Mouse (Mus musculus): ENCODE data around the gene Epo.

Epo gene

GRCm38 (mm10) chr5:137539291-137539801 lies 6.3 kb upstream of the Epo start:
- DNase-seq (ENCODE audit: low spot score in 2 of 2) = peak; percentile 59

- no peak for DNase-seq (ENCODE audit: low spot score in 2 of 2)
Measured at GRCm38 (mm10) chr5:137537461-137537860, 4.4 kb upstream of the Epo start.

- no peak for DNase-seq (ENCODE audit: low spot score in 2 of 2)
Measured at GRCm38 (mm10) chr5:137535318-137535717, 2.3 kb upstream of the Epo start.

GRCm38 (mm10) chr5:137534762-137535161 lies 1.7 kb upstream of the Epo start:
- no peak for DNase-seq (ENCODE audit: low spot score in 2 of 2)

GRCm38 (mm10) chr5:137532808-137533116 lies 280 bp downstream of the Epo start:
- DNase-seq (ENCODE audit: low spot score in 2 of 2) = no peak

GRCm38 (mm10) chr5:137532131-137532807 lies 773 bp downstream of the Epo start:
- peak in 1 of 2 experiments; percentile 44 for DNase-seq (ENCODE audit: low spot score in 2 of 2)

GRCm38 (mm10) chr5:137531414-137532130 lies 1.5 kb downstream of the Epo start:
- no peak for DNase-seq (ENCODE audit: low spot score in 2 of 2)

DNA sequence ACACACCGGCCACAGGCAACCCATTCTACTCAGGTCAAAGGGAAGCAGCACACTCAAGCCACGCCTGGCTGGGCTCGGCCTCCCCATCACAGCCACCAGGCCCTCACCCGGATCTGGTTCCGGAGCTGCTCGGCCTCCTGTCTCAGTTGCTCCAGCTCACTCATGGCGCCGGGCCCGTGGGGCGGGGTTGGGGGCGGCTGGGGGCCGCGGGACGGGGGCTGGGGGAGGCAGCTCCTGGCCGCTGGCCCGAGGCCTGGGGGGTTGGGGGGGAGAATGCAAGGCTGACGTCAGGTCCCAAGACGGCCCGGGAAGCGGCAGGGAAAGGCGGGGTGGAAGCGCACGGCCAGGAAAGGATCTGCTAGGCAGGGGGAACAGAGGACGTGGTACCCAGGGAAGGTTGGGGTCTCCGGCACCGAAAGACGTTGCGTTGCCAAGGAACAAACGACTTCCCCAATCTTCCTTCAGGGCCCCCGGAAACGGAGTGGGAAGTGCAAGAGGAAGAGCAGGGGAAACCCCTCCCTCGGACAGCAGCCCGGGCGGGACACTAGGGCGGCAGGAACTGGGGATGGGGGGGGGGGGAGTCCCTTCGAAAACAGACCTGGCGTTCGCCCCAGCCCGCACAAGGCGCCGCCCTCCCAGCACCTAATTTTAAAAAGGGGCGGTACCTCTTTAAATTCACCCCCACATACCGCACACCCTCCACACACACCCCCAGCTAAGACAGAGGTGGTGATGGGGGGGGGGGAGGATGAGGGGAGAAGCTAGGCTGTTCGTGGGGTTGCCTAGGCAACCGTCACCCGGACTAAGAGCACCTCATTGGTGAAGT lies 2.2 kb downstream of the Epo start:
- DNase-seq (ENCODE audit: low spot score in 2 of 2) = peak; percentile 82 to 88

- peak in 1 of 2 experiments; percentile 32 for DNase-seq (ENCODE audit: low spot score in 2 of 2)
Measured at GRCm38 (mm10) chr5:137530075-137530474, 3.0 kb downstream of the Epo start.

GRCm38 (mm10) chr5:137529221-137529995 lies 3.6 kb downstream of the Epo start:
- peak in 1 of 2 experiments; percentile 10 for DNase-seq (ENCODE audit: low spot score in 2 of 2)

GRCm38 (mm10) chr5:137528247-137528968 lies 4.6 kb downstream of the Epo start:
- peak in 1 of 2 experiments; percentile 10 for DNase-seq (ENCODE audit: low spot score in 2 of 2)

DNA sequence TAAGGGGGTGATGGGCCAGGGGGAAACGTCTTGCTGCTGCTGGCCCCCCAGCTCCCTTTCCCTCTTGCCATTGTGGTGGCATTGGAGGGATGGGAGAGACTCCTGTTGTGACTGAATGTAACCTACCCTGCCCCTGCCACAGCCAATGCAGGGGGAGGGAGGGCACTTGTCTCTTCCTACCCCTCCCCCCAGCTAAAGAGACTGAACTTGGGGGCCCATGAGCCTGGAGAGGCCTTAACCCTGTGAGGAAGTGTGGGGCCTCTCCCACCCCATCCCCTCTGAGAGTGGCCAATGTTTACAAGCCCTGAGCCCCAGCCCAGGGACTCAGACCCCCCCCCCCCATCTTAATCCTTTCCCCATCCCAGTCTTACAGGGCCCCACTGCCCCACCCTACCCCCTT lies 5.6 kb downstream of the Epo start:
- DNase-seq (ENCODE audit: low spot score in 2 of 2) = no peak

GRCm38 (mm10) chr5:137526192-137526936 lies 6.7 kb downstream of the Epo start:
- peak in 1 of 2 experiments; percentile 51 for DNase-seq (ENCODE audit: low spot score in 2 of 2)

DNA sequence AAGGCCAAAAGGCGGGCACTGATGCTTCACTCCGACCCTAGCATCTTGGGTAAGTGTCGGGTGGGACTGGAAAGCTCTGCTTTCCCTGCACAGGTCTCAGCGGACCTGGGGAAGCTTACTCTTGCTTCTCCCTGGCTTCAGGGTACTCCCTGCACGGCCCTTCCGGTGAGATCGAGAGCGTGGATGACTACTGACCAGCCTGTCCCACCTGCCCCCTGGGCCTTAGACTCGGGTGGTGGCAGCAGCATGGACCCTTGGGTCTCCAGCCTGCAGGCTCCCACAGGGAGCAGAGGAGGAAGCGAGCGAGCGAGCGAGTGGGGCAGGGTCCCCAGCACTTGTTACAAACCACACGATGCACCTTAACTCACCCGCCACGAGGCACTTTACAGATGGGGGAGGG lies 7.5 kb downstream of the Epo start:
- no peak for DNase-seq (ENCODE audit: low spot score in 2 of 2)

- no peak for DNase-seq (ENCODE audit: low spot score in 2 of 2)
Measured at GRCm38 (mm10) chr5:137524671-137525070, 8.4 kb downstream of the Epo start.

DNA sequence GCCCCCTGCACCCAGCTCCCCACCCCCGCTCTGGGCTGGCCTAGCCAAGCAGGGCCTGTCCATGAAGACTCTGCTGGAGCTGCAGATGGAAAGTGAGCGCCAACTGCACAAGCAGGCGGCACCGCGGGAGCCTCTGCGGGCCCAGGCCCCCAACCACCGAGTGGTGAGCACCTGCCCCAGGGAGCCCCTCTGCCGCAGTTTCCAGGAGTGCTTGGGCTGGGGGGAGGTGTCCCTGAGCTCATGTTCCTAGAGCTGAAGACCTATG lies 8.9 kb downstream of the Epo start:
- no peak for DNase-seq (ENCODE audit: low spot score in 2 of 2)

- DNase-seq (ENCODE audit: low spot score in 2 of 2) = no peak
Measured at GRCm38 (mm10) chr5:137523396-137524250, 9.4 kb downstream of the Epo start.

GRCm38 (mm10) chr5:137522711-137523110 lies 10.3 kb downstream of the Epo start:
- DNase-seq (ENCODE audit: low spot score in 2 of 2) = no peak

DNA sequence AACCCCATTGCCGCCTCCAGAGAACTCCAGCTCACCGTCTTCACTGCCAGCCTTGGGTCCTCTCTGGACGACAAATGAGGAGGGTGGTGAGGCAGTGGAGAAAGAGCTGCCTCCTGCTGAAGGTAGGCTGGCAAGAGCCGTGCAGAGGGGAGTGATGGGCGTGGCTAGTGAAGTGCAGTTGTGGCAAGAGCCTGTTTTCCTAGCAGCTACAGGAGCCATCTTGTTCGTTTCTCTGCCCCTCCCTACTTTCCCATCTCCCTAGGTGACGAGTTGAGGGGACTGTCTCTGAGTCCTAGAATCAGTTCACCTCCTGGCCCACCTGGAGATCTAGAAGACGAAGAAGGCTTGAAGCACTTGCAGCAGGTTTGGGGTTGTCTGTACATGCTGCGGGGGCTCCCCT lies 11.2 kb downstream of the Epo start:
- DNase-seq (ENCODE audit: low spot score in 2 of 2) = no peak
